Mouse (Mus musculus) B cell, adult (primary cell): ENCODE results near the gene Thop1. TPM values are rescaled to one million over a fixed set of nuclear protein-coding genes. Genes with fewer than 3 reads are reported as not detected.

ENCODE experiments used
- total RNA-seq: library from RNA; stranded (reverse); gene quantifications from 4 replicates; pipeline ENCODE4 v1.2.4, GENCODE M21; 2023; ENCODE audit not compliant: inconsistent age

Thop1 gene
- total RNA-seq: 17.0 to 20.3 TPM (median 17.5 TPM) in 4 replicates

DNA sequence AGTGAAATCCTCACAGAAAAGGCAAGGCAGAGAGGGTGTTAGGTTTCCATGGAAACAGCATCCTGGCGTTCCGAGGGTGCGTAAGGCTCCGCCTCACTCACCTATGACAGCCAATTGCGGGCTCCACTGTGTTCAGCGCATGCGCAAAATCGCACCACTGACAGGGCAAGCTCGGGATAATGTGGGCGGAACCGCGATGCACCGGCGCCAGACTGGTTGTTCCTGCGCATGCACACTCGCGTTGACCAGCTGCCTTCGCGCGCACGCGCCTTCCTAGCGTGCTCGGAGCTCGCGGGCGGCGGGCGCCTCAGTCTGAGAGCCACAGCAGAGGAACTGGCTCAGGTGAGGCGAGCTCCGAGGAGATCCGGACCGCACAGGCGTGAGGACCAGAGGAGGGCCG is at the start of gene Thop1:
Gene Thop1 (plus strand): TSS at position 200 of the 400 bp plus-strand sequence.

DNA sequence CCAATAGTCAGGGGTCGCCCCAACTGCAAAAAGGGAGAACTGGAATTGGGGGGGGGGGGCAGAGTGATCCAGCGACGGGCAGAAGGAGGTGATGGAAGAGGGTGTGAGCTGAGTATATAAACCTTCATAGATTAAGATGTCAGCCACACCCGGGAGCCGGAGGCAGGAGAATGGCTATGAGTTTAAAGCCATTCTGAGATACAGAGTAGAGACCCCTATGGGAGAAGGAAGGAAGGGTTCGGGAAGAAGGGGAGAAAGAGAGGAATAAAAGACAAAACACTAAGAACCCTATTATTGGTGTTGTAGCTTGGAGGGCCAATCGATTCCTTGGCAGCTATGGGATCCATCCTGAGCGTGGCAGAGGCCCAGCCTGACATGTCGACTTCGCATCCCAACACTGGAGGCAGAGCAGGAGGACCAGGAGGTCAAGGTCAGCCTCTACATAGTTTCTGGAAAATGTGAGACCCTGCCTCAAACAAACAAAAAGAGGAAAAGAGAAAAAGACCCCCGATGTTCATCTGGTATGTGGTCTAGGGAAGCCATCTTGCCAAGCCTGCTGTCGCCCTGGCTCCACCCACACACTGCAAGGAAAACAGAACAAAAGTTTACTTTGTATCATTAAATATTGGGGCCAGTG is 44.1 kb upstream of the Thop1 start, which contains the start of gene Diras1:
Gene Diras1 (minus strand): TSS at position 24 of the 637 bp plus-strand sequence.

DNA sequence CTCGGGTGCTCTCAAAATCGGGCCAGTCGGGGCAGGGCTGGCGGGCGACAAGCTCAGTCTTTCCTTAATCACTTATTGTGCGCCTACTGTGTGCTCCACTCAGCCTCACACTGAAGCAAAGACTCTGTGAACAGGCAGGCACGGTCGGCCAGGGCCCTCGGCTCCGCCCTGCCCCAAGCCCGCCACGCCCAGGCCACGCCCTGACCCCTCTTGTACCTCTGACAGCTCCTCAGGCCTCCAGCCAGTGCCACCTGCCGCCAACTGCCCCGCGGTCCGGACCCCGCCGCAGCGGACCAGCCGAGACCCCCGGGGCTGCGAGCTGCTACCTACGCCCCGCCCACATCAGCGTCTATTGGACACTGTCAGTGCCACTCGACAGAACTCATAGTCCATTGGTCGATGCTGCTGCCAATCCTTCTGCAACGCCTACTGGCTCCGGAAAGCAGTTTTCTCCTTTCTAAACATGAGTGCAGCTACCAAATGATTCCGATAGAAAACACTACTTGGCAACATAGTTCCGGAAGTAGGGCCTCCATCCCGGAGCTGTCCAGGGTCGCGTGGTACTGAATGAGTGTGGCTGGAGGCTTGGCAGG is 32.8 kb upstream of the Thop1 start, which contains the start of gene Slc39a3:
Gene Slc39a3 (minus strand): TSS at position 439 of the 593 bp plus-strand sequence.

DNA sequence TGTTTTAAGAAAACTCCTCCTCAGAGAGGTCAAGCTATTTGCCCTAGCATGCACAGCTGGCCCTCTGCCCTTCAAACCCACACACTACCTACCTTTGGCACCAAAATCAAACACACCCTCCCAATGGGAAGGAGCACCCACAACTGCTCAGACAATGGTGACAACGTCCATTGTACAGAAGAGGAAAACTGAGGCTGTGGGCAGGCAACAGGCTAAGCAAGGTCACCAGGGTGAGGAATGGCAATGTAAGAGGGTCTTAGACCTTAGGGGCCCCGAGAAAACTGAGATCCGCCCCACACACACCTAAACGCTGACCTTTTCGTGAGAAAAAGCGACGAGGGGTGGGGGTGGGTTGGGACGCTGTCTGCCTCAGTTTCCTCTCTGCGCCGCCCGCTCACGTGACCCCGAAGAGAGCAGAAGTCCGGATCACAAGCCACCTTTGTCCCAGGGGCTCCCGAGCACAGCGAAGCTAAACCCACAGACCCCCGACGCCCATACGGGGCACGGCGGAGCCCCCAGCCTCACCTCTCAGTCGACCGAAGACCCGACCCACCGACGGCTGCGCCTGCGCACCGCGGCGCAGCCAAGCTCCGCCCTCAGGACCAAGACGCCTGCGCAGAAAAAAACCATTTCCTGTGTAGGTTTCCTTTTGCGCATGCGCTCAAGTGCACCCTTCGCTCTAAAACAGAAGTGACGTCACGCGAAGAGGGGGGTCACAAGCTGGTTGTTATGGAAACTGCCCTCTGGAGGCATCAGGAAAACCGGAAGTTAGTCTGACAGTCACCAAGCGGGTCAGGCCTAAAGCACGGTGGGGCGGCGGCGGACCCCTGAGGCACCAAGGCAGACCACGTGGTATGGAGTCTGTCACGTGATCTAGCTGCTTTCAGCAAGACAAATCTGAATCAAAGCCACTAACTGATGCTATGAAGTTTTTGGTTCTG is 10.0 kb upstream of the Thop1 start, which contains the start of gene Sgta:
Gene Sgta (minus strand): TSS at position 579 of the 941 bp plus-strand sequence.

DNA sequence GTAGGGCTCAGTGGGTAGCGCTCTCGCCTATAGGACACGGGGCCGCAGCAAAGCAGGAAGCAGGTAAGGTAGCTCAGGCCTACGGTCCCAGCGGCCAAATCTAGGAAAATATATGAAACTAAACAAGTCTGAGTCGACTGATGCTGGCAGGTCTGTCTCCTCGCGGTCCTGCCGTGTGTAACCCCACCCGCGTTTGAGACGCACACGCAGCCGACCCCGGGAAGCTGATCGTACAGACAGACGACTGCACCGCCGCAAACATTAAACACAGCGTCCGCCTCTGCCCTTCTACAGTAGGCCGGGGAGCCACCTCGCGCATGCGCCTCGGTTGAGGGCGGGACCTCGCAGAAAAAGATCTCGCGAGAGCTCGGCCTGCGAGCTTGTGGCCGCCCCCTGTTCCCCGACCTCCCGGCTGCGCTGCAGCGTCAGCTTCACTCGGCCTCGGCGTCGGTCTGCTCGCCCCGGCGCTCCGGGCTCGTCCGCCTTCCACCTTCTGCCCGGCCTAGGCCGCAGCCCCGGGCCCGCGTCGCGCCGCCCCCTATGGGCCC is 35.8 kb downstream of the Thop1 start, which contains the start of gene Map2k2:
Gene Map2k2 (plus strand): TSS at position 351 of the 548 bp plus-strand sequence.

Other genes with a start within 250 kb of the Thop1 start
- gene Oaz1, start 243.4 kb upstream of the Thop1 start, total RNA-seq: 502 to 594 TPM (median 550 TPM) in 4 replicates
- not detected in 4 replicates for gene Lingo3, start 226.0 kb upstream of the Thop1 start, total RNA-seq
- gene Lsm7, start 214.8 kb upstream of the Thop1 start, total RNA-seq: 20.6 to 35.7 TPM (median 27.3 TPM) in 4 replicates
- gene Sppl2b, start 214.8 kb upstream of the Thop1 start, total RNA-seq: 24.8 to 34.2 TPM (median 28.8 TPM) in 4 replicates
- not detected in 4 replicates for gene Tmprss9, start 198.2 kb upstream of the Thop1 start, total RNA-seq
- gene Timm13, start 169.1 kb upstream of the Thop1 start, total RNA-seq: 67.2 to 77.1 TPM (median 71.8 TPM) in 4 replicates
- 10.7 to 14.4 TPM (median 12.4 TPM) in 4 replicates for gene Lmnb2, start 151.8 kb upstream of the Thop1 start, total RNA-seq
- 43.6 to 49.2 TPM (median 44.1 TPM) in 4 replicates for gene Gadd45b, start 140.0 kb upstream of the Thop1 start, total RNA-seq
- gene Gng7, start 55.1 kb upstream of the Thop1 start, total RNA-seq: 0.19 to 0.39 TPM (median 0.22 TPM) in 3 of 4 replicates, not detected in the other
- not detected in 4 replicates for gene Diras1, start 44.4 kb upstream of the Thop1 start, total RNA-seq
- gene Slc39a3, start 32.6 kb upstream of the Thop1 start, total RNA-seq: 10.1 to 13.0 TPM (median 12.5 TPM) in 4 replicates
- 62.6 to 68.2 TPM (median 64.7 TPM) in 4 replicates for gene Sgta, start 9.9 kb upstream of the Thop1 start, total RNA-seq
- gene Creb3l3, start 28.8 kb downstream of the Thop1 start, total RNA-seq: not detected in 4 replicates
- gene Map2k2, start 35.9 kb downstream of the Thop1 start, total RNA-seq: 129 to 154 TPM (median 146 TPM) in 4 replicates
- 96.3 to 108 TPM (median 102 TPM) in 4 replicates for gene Zbtb7a, start 65.2 kb downstream of the Thop1 start, total RNA-seq
- 56.6 to 67.0 TPM (median 64.0 TPM) in 4 replicates for gene Pias4, start 97.9 kb downstream of the Thop1 start, total RNA-seq
- 2,010 to 2,056 TPM (median 2,036 TPM) in 4 replicates for gene Eef2, start 106.6 kb downstream of the Thop1 start, total RNA-seq
- gene Dapk3, start 113.0 kb downstream of the Thop1 start, total RNA-seq: 75.8 to 91.0 TPM (median 85.2 TPM) in 4 replicates
- not detected in 4 replicates for gene 4930442H23Rik, start 113.8 kb downstream of the Thop1 start, total RNA-seq
- not detected in 4 replicates for gene Nmrk2, start 132.0 kb downstream of the Thop1 start, total RNA-seq
- gene Atcay, start 160.8 kb downstream of the Thop1 start, total RNA-seq: not detected in 4 replicates
- gene Zfr2, start 163.1 kb downstream of the Thop1 start, total RNA-seq: 2.6 to 7.2 TPM (median 4.5 TPM) in 4 replicates
- gene Matk, start 182.9 kb downstream of the Thop1 start, total RNA-seq: 22.2 to 31.3 TPM (median 26.5 TPM) in 4 replicates
- 128 to 138 TPM (median 136 TPM) in 4 replicates for gene Mrpl54, start 196.9 kb downstream of the Thop1 start, total RNA-seq
- 41.2 to 44.0 TPM (median 42.6 TPM) in 4 replicates for gene Apba3, start 196.9 kb downstream of the Thop1 start, total RNA-seq
- 12.7 to 18.0 TPM (median 17.5 TPM) in 4 replicates for gene Tjp3, start 221.5 kb downstream of the Thop1 start, total RNA-seq
- gene Pip5k1c, start 222.9 kb downstream of the Thop1 start, total RNA-seq: 150 to 166 TPM (median 155 TPM) in 4 replicates